Mouse (Mus musculus) small intestine, adult 2 months (tissue): ENCODE measurements around the gene Scn3b.

Experiments
- CTCF ChIP-seq: fragments of 200-500 bp; IDR thresholded peaks from 2 replicates; pipeline ENCODE4 v1.5.1; 2012; ENCODE audit warnings: low read depth, mild to moderate bottlenecking, control low read depth, inconsistent platforms, low read length, moderate library complexity, mixed read lengths; ENCODE audit not compliant: insufficient replicate concordance, insufficient read length; ENCODE audit errors: extremely low read depth
- POLR2A ChIP-seq: fragments of 200-500 bp; IDR thresholded peaks from 2 replicates; pipeline ENCODE4 v1.6.1; 2012; ENCODE audit warnings: low read depth, mild to moderate bottlenecking, control low read depth, inconsistent platforms, low read length, moderate library complexity

DNA sequence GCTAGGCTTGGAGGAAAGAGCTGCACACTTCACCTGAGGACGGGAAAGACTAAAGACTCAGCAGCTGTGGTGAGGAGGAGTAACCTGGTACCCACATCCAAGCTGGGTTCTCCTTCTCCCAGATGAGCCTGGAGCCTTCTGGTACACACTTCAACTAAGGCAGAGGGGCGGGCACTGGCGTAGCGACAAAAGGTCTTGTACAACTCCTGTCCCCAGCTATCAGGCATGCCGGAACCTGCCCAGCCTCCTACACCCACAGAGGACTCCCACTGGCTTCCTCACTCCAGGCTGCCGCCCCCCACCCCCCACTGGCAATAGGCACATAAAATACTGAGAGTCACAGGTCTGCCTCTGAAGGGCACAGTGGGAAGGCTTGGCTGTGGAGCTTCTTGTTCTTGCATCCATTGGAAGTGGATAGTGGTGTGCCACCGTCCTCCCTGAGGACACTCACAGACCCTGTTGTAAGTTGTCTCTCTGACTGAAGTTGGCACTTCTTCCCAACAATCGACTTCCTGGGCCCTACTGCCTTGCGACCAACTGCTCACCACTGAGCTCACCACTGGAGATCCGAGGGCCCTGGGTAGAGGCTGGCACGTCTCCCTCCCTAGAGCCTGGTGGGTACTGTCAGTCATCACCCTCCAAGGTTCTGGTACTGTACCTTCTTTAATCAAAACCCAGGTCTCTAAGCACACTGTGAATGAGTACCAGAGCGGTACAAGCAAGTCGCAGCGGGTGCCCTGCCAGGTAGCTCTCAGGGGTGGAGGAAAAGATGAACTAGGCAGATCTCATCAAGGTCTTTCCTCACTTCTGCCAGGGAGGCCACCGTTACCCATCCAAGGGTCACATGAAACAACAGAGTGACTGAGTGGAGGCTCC lies 62.6 kb downstream of the Scn3b start:
- TF ChIP-seq POLR2A (no peak), CTCF (no peak)
